Mouse (Mus musculus): ENCODE data around the gene Eif4a3.

DNA sequence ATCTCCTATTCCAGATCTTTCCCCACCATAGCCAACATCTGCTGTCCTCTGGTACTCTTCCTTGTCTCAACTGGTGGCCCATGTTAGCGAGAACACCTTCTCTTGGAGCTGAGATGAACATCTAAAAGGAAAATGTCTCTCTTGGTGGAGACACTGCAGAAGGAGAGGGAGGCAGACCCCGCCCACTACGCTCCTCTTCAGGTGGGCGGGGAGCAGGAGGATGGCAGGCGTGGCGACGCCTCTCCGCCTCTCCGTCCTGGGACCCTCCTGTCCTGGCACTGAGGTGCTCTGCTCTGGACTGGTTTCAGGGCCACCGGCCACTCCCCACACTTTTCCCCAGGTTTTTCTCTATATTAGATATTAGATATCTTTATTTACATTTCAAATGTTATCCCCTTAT, 10.7 kb upstream of the Eif4a3 start:
- TF ChIP-seq CTCF (IDR thresholded peaks at IDR 0.05; ENCODE audit: low read depth) (no peak), EP300 (IDR thresholded peaks at IDR 0.05; ENCODE audit: low read depth) (no peak)
